Mouse (Mus musculus) spleen, adult 18-20 months (tissue): ENCODE results near the gene Galnt6.

ENCODE experiments used
- DNase-seq, 2 experiments: peaks; one replicate each; pipeline ENCODE4 v3.0.0; 2022; ENCODE audit warnings: mixed read lengths in 2 of 2

The Galnt6 gene

DNA sequence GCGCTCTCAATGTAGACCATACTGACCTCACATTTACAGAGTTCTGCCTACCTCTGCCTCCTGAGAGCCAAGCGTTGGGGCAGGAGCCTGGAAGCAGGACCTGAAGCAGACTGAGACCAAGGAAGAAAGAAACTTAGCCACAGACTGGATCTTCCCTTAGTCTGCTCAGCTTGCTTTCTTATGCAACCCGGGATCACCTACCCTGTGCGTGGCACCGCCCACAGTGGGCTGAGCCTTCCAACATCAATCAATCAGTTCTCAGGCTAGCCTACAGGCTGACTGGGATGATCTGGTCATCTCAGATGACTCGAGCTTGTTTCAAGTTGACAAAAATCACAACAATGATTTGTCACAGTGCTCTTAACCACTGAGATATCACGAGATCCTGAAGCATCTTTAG is 24.9 kb upstream of the Galnt6 start:
- DNase-seq: no peak

DNA sequence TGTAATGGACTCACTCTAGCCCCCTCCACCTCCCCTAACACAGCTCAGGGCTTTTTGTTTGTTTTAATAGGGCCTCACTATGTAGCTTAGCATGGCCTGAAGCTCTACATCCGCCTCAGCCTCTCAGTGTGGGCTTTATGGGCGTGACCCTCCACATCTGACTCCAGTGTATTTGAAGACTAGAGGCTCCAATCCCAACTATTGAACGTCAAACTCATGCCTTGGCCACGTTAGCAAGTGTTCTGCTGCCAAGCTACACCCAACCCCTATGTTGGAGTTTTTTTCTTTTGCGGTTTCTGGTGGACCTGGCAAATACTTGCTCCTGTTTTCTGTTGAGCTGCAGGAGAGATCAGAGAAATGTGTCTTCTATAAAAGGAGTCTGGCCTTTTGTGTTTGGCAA is 23.9 kb upstream of the Galnt6 start:
- DNase-seq: no peak

DNA sequence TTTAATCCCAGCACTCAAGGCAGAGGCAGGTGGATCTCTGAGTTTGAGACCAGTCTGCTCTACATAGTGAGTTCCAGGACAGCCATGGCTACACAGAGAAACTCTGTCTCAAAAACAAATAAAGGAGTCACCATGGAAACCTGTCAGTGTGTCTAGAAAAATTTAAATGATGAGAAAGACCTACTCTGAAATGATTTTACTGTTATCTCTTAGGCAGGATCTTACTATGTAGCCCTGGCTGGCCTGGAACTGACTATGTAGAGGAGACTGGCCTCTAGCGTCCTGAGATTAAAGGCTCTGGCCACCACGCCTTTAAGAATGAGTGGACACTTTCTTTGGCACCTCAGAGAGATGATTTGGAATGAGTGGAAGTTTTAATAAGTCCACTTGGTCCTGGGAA is 23.3 kb upstream of the Galnt6 start:
- DNase-seq: no peak

DNA sequence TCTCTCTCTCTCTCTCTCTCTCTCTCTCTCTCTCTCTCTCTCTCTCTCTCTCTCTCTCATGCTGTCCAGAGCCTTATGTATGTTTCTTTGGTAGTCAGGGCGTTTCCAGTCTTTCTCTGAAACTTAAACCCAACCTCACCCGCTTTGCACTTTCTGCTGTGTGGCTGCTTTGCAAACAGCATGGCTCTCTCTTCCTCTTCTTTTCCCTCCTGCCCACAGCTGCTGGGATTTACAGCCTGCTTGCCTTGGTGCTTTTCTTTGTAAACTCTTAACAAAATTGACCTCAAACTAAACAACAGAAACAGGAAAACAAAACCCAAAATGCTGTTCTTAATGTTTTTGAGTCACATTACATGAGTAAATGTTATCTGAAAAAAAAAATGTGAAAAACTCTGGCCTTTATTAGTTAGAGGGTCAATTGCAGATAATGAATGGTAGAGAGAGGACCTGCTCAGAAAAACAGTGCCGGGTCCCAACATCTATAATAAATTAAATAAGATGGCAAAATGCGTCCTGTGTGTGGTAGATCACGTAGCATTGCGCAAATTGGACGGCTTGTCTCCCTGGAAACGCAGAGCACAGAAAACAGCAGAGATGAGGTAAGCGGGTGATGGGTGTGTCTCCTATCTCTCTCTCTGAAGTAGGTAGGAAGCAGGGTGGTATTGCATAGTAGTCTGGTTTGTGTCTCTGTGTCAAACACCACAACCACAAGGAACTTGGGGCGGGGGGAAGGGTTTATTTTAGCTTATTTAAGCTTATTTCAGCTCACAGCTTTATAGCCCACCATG is 20.8 kb upstream of the Galnt6 start:
- DNase-seq: no peak

DNA sequence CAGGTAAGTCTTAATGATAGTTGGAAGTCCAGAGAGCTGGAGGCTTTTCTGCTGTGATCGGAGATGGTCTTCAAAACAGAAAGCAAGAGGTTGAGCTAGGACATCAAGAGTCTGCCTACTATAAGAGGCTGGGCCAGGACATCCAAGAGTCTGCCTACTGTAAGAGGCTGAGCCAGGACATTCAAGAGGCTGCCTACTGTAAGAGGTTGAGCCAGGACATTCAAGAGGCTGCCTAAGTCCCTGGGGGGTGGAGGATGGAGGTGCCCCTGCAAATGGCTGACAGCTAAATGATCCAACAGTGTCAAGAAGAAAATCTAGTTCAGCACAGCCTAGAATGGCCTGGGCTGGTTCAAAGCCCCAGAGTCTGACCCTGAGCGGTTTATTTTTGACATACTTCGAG is 19.4 kb upstream of the Galnt6 start:
- no peak for DNase-seq

DNA sequence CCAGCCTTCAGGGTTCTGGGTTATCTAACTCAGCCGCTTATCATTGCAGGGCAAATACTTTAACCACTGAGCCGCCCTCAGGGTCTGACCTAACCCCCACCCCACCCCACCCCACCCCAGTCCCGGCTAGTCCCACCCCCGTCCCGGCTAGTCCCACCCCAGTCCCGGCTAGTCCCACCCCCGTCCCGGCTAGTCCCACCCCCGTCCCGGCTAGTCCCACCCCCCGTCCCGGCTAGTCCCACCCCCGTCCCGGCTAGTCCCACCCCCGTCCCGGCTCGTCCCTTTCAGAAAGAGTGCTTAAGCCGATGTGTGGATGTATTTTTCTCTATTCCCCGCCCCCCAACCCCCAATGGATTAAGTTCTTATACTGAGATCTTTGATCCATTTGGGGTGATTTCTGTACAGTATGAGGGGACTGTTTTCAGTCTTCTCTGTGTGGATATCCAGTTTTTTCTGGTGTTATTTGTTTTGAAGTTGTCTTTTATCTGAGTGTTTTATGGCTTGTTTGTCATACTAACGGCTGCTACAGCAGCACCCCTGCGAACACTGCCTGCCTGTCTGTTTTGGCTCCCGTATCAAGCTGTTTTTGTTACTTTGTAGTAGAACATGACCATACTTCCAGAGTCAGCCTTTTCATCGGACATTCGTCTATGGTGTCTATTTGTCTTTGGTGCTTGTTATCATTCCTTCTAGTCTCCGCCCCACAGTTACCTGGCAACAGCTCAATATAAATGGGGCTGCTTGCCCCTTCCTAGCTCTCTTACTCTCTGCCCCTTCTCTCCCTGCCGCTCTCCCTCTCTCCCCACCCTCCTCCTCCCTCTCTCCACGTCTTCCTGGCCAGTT is 18.2 kb upstream of the Galnt6 start:
- no peak for DNase-seq

DNA sequence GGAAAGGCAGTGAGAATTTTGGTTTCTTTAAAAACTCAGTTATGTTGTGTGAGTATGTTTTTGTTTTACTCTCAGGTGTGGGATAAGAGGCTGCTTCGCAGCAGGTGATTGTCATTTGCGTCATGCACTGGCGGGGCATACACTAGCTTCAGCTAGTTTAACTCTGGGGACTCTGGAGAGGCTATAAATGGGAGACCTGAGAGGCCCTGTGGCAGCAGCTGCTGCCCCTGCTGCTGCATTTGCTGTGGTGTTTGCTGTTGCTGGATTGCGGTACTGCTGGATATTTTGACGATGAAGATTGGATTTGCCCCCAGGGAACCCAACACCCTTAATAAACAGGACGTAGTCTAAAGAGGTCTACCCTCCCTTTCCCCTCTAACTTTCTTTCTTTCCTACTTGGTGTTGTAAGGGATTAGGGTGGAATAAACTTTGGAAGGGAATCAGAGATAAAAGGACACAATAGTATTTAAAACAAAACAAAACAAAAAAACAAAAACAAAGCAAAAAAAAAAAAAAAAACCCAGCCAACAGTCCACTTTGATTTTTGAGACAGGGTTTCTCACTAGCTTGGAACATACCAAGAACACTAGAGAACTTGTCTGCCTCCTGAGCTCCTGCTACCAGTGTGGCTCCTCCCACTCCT is 17.4 kb upstream of the Galnt6 start:
- no peak for DNase-seq

DNA sequence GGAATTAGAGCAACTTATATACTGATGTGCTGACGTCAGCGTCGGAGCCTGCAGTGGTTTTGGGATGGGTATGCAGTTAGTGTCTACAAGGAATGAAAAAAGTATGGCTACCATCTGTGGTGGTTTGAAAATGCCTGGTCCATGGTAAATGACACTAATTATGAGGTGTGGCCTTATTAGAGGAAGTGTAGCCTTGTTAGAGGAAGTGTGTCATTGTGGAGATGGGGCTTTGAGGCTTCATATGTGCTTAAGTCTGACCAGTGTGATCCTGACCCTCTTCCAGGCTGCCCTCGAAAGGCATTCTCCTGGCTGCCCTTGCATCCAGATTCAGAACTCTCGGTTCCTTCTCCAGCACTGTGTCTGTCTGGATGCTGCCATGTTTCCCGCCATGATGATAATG is 14.1 kb upstream of the Galnt6 start:
- no peak for DNase-seq

DNA sequence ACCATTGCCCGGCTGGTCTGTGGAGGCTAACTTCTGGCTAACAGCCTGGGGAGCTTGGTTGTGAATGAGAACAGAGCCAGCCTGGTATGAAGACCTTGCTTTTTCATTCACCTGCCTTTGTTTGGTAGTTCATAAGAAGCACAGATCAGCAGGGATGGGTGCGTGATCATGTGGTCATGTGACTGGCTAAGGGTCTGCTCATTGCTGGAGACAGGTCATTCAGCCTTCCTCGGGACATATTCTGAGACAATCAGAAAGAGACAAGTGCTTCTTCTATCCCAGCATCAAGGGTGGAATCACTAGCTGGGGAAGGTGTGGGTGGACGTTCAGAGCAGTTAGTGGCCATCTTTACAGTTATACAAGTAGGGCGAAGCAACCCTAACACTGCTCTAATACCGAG is 10.3 kb upstream of the Galnt6 start:
- no peak for DNase-seq

DNA sequence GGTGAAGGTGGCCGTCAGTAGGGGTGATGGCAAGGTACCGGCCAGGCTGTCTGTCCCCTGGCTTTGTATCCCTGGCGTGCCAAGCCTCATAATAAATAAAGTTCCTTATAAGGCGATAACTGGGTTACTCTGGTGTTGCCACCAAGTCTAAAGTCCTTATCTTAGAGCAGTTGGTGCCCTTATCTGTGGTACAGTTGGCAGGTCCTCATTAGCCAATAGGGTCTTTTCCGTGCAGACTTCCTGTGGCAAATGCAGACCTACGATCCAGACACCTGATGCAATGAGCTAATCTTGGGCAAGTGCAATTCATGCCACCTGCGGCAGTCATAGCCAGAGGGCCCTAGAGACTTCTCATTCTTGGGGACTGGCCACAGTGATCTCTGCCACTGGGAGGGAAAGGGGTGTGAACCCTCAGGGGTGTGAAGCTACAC is 9.2 kb upstream of the Galnt6 start:
- no peak for DNase-seq

DNA sequence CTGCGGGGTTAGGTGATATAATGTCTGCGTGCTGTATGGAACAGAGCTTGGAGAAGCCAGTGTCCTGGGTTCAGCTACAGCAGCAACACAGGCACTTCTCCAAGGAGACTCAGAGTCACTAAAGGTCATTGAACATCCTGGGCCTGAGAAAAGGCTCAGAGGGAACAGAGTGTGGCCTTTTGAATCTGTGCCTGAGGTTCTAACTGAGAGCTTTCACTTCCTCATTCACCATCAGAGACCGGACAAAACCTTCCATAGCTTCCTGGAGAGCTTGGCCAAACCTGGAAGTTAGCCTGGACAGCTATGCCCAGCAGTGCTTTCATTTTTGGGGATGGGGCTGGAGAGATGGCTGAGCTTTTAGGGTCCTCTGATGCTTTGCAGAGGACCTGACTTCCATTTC is 8.5 kb upstream of the Galnt6 start:
- DNase-seq: no peak

DNA sequence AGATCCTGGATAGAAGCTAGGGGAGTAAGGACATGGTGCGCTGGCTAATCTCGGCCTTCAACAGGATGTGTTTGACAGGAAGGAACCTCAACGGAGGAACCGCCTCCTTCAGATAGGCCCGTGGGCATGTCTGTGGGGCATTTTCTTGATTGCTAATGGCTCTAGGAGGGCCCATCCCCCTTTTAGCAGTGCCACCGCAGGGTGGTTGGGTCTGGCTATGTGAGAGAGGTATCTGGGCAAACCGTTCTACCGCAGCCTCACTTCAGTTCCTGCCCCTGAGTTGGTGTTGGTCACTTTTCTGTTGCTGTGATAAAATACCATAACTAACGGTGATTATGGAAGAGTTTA is 6.8 kb upstream of the Galnt6 start:
- DNase-seq: no peak

DNA sequence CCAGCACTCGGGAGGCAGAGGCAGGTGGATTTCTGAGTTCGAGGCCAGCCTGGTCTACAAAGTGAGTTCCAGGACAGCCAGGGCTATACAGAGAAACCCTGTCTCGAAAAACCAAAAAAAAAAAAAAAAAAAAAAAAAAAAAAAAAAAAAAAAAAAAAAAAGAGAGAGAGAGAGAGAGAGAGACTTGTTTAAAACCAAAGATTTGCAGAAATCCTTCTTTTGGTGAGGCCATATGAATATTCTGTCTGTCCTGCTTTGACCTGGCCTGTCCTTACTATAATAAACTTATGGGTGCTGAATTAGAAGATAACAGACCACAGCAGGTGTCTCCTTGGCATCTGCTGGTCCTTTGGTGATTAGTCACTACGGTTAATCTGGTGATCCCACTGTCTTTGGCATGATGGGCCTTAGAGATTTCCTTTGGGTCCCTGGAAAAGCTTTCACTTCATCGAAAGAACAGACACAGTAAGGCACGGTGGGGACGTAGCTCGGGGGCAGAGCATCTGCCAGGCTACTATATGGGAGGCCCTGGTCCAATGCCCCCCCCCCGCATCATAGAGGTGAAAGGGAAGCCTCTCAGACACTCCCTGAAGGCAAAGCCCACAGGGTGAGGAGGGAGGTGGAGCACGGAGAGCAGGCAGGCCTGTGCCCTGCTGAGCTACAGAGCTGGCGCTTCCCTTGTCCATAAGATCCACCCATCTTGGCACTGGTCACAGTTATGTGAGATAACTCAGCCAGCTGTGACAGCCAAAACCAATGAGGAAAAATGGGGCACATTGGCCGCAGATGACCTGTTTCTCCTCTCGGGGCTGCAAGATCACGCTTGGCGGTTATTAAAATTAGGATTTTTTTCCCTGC is 6.1 kb upstream of the Galnt6 start:
- no peak for DNase-seq

DNA sequence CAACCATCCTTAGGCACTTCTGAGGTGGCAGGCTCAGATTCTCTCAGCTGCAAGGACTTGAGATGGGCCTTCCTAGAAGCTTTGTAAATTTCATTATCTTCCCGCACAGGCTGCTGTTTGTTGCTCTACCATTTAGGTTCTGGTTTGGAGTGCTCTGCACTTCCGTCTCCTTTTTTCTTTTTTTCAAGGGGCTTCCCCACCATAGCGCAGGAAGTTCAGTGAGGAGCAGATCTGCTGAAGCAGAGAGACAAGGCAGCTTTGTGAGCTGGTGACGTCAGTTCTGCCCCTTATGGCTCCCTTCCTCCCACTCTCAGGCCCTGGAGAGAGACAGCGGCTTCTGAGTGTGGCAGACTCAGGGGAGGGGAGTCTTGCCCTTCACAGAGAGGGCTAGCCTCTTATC is 3.4 kb upstream of the Galnt6 start:
- peak; percentile 62 to 69 for DNase-seq

DNA sequence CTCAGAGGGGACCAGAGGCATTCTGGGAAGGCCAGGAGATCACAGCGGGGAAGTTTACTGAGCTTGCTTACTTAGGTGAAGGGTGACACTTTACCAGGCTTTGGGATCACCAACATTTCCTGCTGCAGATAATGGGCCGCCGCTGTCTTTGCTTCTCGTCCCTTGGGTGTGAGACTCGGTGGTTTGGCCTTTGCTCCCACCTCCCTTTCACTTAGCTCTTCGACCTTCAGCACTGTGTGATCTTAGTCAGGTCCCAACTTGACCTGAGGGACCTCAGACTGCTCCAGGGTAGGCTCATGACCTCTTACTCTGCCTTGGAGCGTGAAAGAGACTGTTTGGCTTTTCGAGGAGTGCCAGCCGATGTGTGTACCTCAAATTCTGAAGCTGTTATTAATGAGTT is 1.9 kb upstream of the Galnt6 start:
- DNase-seq: no peak

DNA sequence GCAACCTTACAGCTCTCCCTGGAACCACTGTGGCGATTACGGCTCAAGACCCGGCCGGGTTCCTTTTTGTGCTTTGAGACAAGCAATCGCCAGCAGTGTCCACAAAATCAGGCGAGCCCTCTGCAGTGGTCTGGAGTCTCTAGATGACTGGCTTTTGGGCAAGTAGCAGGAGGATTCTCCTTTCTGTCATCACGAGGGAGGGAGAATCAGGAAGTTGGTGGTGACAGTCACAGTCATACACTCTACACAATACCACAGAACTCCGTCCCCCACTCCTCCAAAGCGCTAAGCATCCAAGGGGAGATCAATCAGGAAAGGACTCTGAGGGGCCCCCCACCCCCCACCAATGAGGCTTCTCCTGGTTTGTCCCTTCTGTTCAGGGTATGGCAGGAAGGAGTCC is 590 bp downstream of the Galnt6 start:
- no peak for DNase-seq

DNA sequence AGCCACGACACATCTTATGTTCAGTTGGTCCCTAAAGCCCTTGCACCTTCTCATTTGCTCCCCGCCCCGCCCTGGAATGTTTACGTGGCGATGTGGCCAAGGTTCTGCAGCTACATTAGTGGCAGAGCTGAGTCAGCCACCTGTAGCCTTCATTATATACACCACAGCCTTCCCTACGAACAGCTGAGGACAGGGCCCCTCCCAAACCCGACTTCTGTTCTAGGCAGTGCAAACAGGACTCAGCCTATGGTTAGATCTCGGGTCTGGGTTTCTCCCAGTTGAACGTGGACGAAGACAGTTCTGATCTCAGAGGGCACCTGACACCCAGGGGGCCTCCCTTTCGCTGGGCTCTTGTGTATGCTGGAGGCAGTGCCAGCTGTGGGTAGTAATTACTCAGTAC is 1.3 kb downstream of the Galnt6 start:
- DNase-seq: no peak

DNA sequence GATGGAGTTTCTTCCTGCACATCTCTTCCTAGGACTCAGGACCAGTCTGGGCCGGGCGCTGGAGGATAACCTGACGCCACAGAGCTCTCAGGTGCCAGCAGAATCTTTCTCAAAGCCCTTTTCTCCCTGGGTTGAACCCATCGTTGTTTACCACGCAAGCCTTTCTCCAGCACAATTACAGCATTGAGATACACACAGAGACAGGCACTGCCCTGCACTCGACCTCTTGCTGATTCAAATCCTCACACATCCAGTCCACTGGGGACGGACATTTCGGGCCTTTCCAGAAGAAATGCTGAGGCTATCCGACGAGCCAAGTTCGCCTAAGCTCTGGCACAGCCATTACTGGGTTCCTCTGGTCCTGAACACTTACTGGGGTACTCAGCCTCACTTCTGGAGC is 2.5 kb downstream of the Galnt6 start:
- DNase-seq: no peak

DNA sequence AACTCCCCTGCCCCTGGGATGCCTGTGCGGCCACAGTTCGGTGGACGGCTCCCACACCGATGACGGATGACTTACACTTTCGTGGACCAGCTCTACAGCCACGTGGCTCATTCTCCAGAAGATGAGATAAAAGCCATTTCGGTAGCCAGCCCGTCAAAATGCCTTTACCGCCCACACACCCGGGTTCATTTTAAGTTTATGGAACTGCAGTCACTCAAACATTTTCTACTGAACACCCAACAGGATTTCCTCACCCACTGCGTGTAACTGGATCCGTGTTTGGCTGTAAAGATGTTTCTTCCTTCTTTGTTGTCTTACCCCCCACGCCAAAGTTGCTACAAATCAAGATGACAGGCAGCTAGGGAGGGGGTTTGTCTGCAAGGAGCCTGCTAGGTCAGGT is 5.7 kb downstream of the Galnt6 start:
- no peak for DNase-seq

DNA sequence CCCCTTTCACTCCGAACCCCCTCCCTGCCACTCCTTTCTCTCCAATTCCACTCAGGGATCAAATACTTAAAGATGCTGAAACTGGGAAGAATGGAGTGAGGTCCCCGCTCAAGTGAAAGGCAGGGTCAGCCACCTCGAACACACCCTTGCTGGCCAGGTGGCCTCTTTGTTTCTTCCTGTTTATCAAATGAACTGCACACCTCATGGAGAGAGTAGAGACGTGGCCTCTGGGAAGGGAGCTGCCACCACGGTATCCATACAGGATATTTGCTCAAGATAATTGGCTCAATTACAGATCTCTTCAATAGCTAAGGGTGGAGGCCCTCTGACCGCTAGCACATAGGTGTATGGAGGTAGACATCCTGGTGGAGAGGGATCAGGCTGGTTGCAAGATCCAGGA is 6.6 kb downstream of the Galnt6 start:
- no peak for DNase-seq

DNA sequence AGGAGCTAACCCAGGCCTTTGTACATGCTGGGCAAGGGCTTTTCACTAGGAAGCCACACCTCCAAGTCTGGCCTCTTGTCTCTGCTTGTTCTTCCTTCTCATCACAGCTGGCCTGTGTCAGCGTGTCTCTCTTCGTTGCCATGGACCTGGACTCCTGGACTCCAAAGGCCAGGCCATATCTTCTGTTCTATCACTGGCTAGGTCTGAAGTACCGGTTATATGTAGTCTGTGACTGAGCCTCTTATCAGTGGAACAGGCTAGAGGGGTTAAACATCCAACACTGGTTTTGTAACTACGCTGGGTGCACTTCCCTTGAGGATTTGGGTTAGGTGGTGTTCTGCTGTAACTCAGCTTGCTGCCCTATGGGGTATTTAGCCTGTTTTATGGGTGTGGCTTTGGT is 7.2 kb downstream of the Galnt6 start:
- no peak for DNase-seq

DNA sequence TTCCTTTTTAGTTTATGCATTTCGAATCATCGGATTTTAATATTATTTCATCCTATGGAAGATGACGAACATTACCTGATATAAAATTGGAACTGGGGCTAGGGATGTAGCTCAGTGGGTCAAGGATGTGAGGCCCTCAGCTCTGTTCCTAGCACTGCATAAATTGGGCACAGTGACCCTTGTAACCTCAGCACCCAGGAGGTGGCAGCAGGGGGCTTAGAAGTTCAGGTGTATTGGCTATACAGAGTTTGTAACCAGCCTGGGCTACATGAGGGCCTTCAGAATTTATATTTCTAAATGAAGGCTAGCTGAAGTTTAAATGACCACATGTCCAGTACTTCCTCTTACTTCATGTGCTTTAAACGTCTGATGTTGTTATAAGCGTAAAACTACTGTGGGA is 7.7 kb downstream of the Galnt6 start:
- DNase-seq: no peak

DNA sequence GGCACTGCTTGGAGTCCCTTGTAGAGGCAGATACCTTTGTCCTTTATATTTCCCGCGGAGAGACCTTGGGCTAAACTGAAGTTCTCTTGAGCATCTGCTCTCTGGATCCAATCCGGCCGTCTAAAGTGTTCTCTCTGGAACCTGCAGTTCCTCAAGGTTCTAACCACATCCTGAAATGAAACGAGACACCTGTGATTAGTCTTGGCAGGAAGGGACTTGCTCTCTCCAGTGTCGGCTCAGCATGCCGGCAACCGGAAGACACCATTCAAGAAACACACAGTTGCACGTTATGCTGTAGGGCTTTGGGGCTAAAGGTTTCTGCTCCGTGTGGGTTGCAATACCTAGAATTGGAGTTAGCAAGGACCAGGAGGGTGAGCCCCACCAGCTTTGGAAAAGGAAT is 9.1 kb downstream of the Galnt6 start:
- no peak for DNase-seq
